Mouse (Mus musculus) lung, adult 2 months (tissue): ENCODE data around the gene Lats2. TPM values are rescaled to one million over a fixed set of nuclear protein-coding genes. Genes with fewer than 3 reads are reported as not detected.

Source experiments
- DNase-seq: peaks from one replicate; pipeline ENCODE4 v3.0.0; 2022
- H3K4me1 ChIP-seq: fragments of 200-500 bp; 2 replicates; pipeline ENCODE4 v1.6.1; 2011; ENCODE audit warnings: low read length; ENCODE audit not compliant: control insufficient read depth, insufficient read depth
- H3K4me3 ChIP-seq: fragments of 200-500 bp; replicated peaks from 2 replicates; pipeline ENCODE3; 2011; ENCODE audit warnings: low read depth, mild to moderate bottlenecking, control low read depth, low read length; ENCODE audit errors: extremely low read depth
- CTCF ChIP-seq: fragments of 200-500 bp; IDR thresholded peaks from 2 replicates; pipeline ENCODE4 v1.5.1; 2011; ENCODE audit warnings: mild to moderate bottlenecking, low read length, control low read depth; ENCODE audit not compliant: insufficient read depth
- POLR2A ChIP-seq: fragments of 200-500 bp; IDR thresholded peaks from 2 replicates; pipeline ENCODE4 v1.6.1; 2011; ENCODE audit warnings: low read depth, mild to moderate bottlenecking, control low read depth, low read length, borderline replicate concordance; ENCODE audit errors: extremely low read depth
- WGBS: fragments of 180-500 bp; shearing (Covaris S2); methylation state at CpG from one replicate; pipeline ENCODE4 v1.1.7; 2018; 5-methylcytosine and 5-hydroxymethylcytosine counted together
- polyA plus RNA-seq: library from polyadenylated mRNA; depleted of rRNA; stranded (reverse); fragments of >200 nt; gene quantifications from 2 replicates; pipeline ENCODE4 v1.2.3, GENCODE M21; 2012

The Lats2 gene
- polyA plus RNA-seq, 1 experiment = 85.5 TPM

DNA sequence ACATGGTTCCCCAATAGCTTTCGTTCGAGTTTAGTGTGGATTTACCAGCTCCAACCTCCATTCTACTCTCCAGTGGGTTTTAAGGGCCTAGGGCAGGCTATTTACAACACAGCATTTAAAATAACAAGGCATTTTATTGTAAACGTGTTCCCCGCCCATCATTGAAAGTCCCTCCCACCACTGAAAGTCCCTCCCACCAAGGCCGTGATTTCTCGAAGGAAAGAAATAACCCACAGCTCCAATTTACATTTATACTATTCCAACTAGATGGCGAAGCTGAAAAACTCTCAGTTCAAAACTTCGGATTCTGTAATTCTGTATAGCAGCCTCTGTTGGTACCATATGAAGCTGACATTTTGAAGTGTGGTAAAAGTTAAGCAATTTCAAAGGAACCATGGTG lies 13.6 kb downstream of the Lats2 start:
- Histone ChIP-seq H3K4me1 (peaks cover 33% of the 10 kb centered on the region), H3K4me3 (peak overlapping the region; percentile 70)
- peak; percentile 45 for DNase-seq
- TF ChIP-seq POLR2A (no peak), CTCF (no peak)
- 2% methylated on average over 8 of the region's 8 CpGs for WGBS

DNA sequence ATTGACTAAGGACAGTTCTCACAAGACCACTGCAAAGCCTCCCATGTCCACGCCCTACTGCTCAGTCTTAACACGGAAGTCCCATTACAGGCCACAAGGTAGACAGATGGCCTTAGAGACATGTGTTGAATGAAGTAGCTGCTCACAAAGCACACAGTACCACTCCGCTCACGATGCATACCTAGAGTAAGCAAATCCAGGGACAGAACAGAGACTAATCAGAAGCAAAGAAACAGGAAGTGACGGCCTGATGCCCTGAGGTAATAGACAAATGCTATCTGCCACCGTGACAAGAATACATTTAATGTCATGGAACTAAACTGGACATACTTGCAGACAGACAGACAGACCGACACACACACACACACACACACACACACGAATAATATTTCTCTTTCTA lies 17.5 kb downstream of the Lats2 start:
- TF ChIP-seq CTCF (no peak), POLR2A (no peak)
- DNase-seq = no peak
- WGBS = 58% methylated on average over 8 of the region's 8 CpGs
- Histone ChIP-seq H3K4me3 (no peak overlapping the region), H3K4me1 (peaks cover 49% of the 10 kb centered on the region)

DNA sequence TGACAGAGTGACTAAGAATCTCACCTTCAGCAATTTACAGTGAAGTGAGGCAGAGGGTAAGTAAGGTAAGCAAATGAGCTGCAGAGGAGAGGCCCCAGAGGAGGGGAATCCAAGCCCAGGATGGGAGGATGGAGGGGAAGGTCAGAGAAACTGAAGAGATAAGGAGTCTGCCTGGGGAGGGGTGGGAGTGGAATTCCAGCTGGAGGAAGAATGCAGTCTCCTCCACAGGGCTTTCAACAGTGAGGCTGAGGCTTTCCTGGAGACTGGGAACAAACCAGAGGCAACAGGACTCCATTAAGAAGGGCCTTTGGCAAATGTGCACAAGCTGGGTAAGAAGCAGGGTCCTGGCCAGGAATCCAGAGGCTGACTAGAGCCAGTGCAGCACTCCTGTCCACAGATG lies 21.1 kb downstream of the Lats2 start:
- DNase-seq = no peak
- TF ChIP-seq POLR2A (no peak), CTCF (no peak)
- Histone ChIP-seq H3K4me3 (no peak overlapping the region), H3K4me1 (peaks cover 48% of the 10 kb centered on the region)

DNA sequence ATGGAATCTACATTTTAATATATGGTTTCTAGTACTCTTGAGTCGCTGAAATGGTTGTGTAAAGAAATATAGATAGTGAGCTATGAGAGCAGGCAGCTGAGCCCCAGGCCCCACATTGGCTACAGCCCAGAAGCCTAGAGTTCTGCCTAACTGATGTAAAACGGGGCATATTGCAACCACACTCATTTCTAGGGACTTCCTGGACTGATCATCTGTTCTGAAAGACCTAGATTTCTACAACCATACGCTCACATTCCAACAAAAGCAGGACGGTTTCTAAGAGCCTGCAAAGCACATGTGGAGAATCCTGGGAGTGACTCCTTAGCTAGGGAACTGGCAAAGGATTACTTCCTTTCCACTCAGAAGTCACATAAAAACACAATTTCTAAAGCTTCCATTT lies 22.0 kb downstream of the Lats2 start:
- TF ChIP-seq POLR2A (no peak), CTCF (no peak)
- DNase-seq = no peak
- Histone ChIP-seq H3K4me3 (no peak overlapping the region), H3K4me1 (peaks cover 47% of the 10 kb centered on the region)
- 38% methylated on average over 4 of the region's 4 CpGs for WGBS

DNA sequence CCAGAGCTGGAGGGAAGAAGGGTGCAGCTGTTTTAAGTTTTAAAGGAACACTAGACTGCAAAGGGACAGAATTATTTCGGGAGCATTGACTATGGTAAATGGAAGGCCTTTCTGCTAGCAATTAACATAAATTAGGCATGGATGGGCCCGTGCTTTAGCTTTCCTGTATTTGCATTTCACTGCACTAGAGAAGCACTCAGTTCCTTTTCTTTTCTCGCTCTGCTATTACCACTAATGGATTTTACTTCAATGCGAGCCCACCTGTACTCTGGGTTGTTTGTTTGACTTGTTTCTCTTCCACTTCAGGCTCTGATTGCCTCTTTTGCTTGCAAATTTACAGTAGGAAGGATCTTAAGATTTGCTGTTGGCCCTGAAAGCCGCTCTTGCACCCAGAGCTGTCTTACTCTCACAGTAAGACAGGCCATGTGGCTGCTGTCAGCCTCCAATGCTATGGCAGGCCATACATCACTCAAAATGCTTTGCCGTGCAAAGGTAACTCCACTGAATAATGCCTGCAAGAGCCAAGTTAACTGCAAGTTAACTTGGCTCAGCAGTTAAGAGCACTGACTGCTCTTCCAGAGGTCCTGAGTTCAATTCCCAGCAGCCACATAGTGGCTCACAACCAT lies 25.4 kb downstream of the Lats2 start:
- no peak for DNase-seq
- TF ChIP-seq POLR2A (no peak), CTCF (no peak)
- no peak overlapping the region for H3K4me3 ChIP-seq
- WGBS = 80% methylated on average over 6 of the region's 6 CpGs
- H3K4me1 ChIP-seq = peaks cover 49% of the 10 kb centered on the region

DNA sequence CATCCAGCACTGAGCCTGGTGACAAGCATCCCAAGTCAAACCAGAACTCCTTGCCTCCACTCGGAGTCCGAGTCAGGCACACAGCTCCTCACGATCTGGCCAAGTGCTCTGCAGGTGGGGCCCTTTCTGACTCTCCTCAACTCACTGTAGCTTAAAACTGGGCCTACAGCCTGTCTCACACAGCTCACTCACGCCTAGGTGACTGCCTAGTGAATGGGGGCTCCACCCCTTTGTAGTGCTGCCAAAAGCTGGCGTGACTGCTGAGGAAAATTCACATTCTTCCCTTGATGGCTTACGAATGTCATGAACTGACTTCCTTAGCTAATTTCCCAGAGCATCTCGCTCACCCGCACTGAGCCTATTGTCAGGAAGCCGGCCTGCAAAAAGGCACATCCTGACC lies 27.7 kb downstream of the Lats2 start:
- WGBS = 14% methylated on average over 9 of the region's 9 CpGs
- peak; percentile 69 for DNase-seq
- no peak for TF ChIP-seq CTCF
- TF ChIP-seq POLR2A = no peak
- H3K4me3 ChIP-seq = no peak overlapping the region
- H3K4me1 ChIP-seq = peaks cover 40% of the 10 kb centered on the region

DNA sequence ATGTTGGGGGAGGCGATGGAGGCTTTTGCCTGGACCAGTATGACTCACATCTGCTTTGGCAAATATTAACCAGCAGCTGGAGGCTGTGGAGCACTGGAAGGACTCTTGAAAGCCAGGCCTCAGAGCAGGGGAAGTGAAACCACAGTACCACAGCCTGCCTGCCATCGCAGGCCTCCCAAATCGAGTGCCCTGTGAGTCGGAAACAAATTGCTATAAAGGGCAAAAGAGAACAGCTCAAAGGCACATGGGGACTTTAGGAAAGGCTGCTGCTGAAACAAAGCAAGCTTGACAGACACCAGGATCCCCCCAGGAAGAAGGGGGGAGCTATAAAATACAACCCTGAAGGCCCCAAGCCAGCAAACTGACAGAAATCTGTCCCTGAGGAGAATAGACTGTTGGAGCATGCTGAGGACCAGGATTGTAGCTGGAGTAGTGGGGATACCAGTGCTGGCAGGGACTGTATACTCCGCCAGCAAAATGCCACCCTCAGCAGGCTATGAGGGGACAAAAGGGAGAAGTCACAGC lies 28.2 kb downstream of the Lats2 start:
- no peak overlapping the region for H3K4me3 ChIP-seq
- WGBS = 20% methylated on average over 5 of the region's 5 CpGs
- H3K4me1 ChIP-seq = peaks cover 40% of the 10 kb centered on the region
- TF ChIP-seq POLR2A (no peak), CTCF (no peak)
- no peak for DNase-seq

DNA sequence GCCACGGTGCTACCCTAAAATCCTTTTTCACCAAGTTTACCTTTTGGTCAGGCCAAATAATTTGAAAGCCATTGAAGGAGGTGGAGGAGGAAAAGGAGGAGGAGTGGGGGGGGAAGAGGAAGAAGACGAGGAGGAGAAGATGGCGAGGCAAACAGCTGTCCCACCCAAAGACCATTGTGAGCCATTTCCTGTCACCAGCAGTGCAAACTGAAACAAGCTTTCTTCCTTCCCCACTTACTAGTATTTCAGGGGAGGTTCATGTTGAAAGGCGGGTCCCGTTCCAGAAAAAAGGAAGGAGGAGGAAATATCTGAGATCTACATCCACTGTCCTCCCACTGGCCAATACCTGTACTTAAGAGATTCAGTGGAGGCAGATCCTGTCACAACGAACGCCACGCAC lies 28.8 kb downstream of the Lats2 start:
- no peak for TF ChIP-seq POLR2A
- no peak for TF ChIP-seq CTCF
- Histone ChIP-seq H3K4me1 (peaks cover 38% of the 10 kb centered on the region), H3K4me3 (no peak overlapping the region)
- no peak for DNase-seq
- WGBS = 23% methylated on average over 8 of the region's 8 CpGs

DNA sequence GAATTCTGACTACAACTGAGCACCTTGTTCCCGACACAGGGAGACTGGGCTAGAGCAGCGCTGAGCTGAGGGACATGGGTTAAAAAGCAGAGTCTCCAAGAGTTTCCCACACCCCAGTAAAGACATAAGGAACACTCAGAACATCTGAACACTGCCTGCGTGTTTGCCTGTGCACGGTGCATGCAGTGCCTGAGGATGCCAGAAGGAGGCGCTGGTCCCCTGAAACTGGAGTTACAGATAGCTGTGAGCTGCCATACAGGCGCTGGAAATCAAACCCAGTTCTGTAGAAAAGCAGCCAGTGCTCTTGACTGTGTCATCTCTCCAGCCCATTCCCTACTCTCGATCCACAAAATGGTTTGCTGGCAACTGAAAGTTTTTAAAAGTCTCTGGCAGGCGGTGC lies 32.0 kb downstream of the Lats2 start:
- Histone ChIP-seq H3K4me3 (no peak overlapping the region), H3K4me1 (peaks cover 36% of the 10 kb centered on the region)
- peak; percentile 53; the same call in 1 of the 2 replicates for TF ChIP-seq CTCF
- TF ChIP-seq POLR2A = no peak
- WGBS = 81% methylated on average over 8 of the region's 8 CpGs
- no peak for DNase-seq

DNA sequence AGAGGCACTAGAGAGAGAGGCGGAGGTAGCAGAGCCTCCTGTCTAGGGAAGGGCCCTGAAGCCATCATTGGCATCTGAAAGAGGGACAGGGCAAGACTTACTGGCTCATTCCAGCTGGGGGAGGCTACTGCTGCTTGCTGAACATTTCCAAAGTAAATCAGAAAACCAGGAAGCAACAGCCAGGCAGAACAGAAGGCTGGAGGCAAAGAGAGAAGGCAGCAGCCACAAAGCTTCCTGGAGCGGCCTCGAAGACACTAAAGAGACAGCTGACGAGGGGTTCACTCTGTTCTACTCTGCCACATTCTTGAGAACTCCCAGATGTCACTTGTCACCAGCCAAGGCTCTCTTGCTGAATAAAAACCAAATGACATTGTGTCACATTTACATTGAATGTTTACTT lies 33.7 kb downstream of the Lats2 start:
- no peak for DNase-seq
- Histone ChIP-seq H3K4me3 (no peak overlapping the region), H3K4me1 (peaks cover 20% of the 10 kb centered on the region)
- TF ChIP-seq CTCF = no peak
- TF ChIP-seq POLR2A = no peak
- WGBS = 58% methylated on average over 4 of the region's 4 CpGs

DNA sequence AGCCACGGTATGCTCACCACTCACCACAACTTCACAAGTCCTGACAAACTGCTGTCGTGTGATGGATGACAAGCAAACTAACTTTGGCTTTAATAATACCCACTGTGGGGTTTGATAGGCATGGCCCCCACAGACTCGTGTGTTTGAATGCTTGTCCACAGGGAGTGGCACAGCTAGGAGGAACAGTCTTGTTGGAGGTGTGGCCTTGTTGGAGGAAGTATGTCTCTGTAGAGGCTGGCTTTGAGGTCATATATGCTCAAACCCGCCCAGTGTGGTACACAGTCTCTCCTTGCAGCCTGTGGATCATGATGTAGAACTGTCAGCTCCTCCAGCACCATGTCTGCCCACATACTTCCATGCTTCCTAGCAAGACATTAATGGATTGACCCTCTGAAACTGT lies 39.9 kb downstream of the Lats2 start:
- WGBS = 67% methylated on average over 4 of the region's 4 CpGs
- DNase-seq = no peak
- H3K4me3 ChIP-seq = no peak overlapping the region
- H3K4me1 ChIP-seq = peaks cover 10% of the 10 kb centered on the region
- TF ChIP-seq CTCF = no peak
- no peak for TF ChIP-seq POLR2A
